Mouse (Mus musculus) testis, adult 2 months (tissue): ENCODE results near the gene Fam213a. TPM values are rescaled to one million over a fixed set of nuclear protein-coding genes. Genes with fewer than 3 reads are reported as not detected.

Source experiments
- H3K27ac ChIP-seq: fragments of 200-500 bp; 2 replicates; pipeline ENCODE4 v1.5.1; 2012; ENCODE audit warnings: low read depth, low read length; ENCODE audit not compliant: control insufficient read depth, insufficient read depth
- H3K27me3 ChIP-seq: fragments of 200-500 bp; 2 replicates; pipeline ENCODE4 v1.6.1; 2012; ENCODE audit warnings: mild to moderate bottlenecking, low read length, moderate library complexity; ENCODE audit not compliant: control insufficient read depth, insufficient read depth
- H3K36me3 ChIP-seq: fragments of 200-500 bp; 2 replicates; pipeline ENCODE4 v1.6.1; 2012; ENCODE audit warnings: mild to moderate bottlenecking, low read length; ENCODE audit not compliant: control insufficient read depth, insufficient read depth
- H3K4me1 ChIP-seq: fragments of 200-500 bp; 2 replicates; pipeline ENCODE4 v1.6.1; 2012; ENCODE audit warnings: low read length; ENCODE audit not compliant: control insufficient read depth, insufficient read depth
- H3K4me3 ChIP-seq: fragments of 200-500 bp; 2 replicates; pipeline ENCODE4 v1.5.1; 2012; ENCODE audit warnings: low read depth, mild to moderate bottlenecking, low read length, moderate library complexity, mixed read lengths; ENCODE audit not compliant: control insufficient read depth
- CTCF ChIP-seq: fragments of 200-500 bp; IDR thresholded peaks from 2 replicates; pipeline ENCODE4 v1.5.1; 2012; ENCODE audit warnings: low read depth, mild to moderate bottlenecking, inconsistent platforms, low read length, moderate library complexity; ENCODE audit not compliant: control insufficient read depth, insufficient read depth, insufficient replicate concordance
- POLR2A ChIP-seq: fragments of 200-500 bp; IDR thresholded peaks from 2 replicates; pipeline ENCODE4 v1.6.1; 2012; ENCODE audit warnings: low read depth, mild to moderate bottlenecking, inconsistent platforms, low read length, moderate library complexity; ENCODE audit not compliant: control insufficient read depth
- polyA plus RNA-seq: library from polyadenylated mRNA; depleted of rRNA; stranded (reverse); fragments of >200 nt; gene quantifications from 2 replicates; pipeline ENCODE4 v1.2.3, GENCODE M21; 2012

Fam213a gene
- polyA plus RNA-seq, 1 experiment = 45.1 TPM

- no peaks in the 10 kb centered on the region for H3K36me3 ChIP-seq
- H3K4me3 ChIP-seq = no peak overlapping the region
- TF ChIP-seq CTCF (no peak), POLR2A (no peak)
- H3K27me3 ChIP-seq = no peaks in the 10 kb centered on the region
- no peak overlapping the region for H3K27ac ChIP-seq
- peaks cover 2% of the 10 kb centered on the region; the same call in 1 of the 2 replicates for H3K4me1 ChIP-seq
Observed at GRCm38 (mm10) chr14:40955596-40956251, 57.9 kb downstream of the Fam213a start.

GRCm38 (mm10) chr14:40955146-40955545 lies 58.4 kb downstream of the Fam213a start:
- Histone ChIP-seq H3K27me3 (no peaks in the 10 kb centered on the region), H3K4me1 (peaks cover 2% of the 10 kb centered on the region; the same call in 1 of the 2 replicates), H3K36me3 (no peaks in the 10 kb centered on the region), H3K27ac (no peak overlapping the region), H3K4me3 (no peak overlapping the region)
- TF ChIP-seq CTCF (no peak), POLR2A (no peak)

- no peaks in the 10 kb centered on the region for H3K27me3 ChIP-seq
- H3K27ac ChIP-seq = no peak overlapping the region
- H3K4me1 ChIP-seq = no peaks in the 10 kb centered on the region
- H3K36me3 ChIP-seq = no peaks in the 10 kb centered on the region
- TF ChIP-seq POLR2A (no peak), CTCF (no peak)
- H3K4me3 ChIP-seq = no peak overlapping the region
Observed at GRCm38 (mm10) chr14:40953381-40953780, 60.2 kb downstream of the Fam213a start.

GRCm38 (mm10) chr14:40952715-40953114 lies 60.9 kb downstream of the Fam213a start:
- Histone ChIP-seq H3K27me3 (no peaks in the 10 kb centered on the region), H3K4me3 (no peak overlapping the region), H3K27ac (no peak overlapping the region), H3K36me3 (no peaks in the 10 kb centered on the region), H3K4me1 (no peaks in the 10 kb centered on the region)
- TF ChIP-seq CTCF (no peak), POLR2A (no peak)

GRCm38 (mm10) chr14:40952301-40952700 lies 61.3 kb downstream of the Fam213a start:
- H3K4me3 ChIP-seq = no peak overlapping the region
- no peaks in the 10 kb centered on the region for H3K36me3 ChIP-seq
- no peak overlapping the region for H3K27ac ChIP-seq
- no peaks in the 10 kb centered on the region for H3K27me3 ChIP-seq
- no peaks in the 10 kb centered on the region for H3K4me1 ChIP-seq
- TF ChIP-seq POLR2A (no peak), CTCF (no peak)

DNA sequence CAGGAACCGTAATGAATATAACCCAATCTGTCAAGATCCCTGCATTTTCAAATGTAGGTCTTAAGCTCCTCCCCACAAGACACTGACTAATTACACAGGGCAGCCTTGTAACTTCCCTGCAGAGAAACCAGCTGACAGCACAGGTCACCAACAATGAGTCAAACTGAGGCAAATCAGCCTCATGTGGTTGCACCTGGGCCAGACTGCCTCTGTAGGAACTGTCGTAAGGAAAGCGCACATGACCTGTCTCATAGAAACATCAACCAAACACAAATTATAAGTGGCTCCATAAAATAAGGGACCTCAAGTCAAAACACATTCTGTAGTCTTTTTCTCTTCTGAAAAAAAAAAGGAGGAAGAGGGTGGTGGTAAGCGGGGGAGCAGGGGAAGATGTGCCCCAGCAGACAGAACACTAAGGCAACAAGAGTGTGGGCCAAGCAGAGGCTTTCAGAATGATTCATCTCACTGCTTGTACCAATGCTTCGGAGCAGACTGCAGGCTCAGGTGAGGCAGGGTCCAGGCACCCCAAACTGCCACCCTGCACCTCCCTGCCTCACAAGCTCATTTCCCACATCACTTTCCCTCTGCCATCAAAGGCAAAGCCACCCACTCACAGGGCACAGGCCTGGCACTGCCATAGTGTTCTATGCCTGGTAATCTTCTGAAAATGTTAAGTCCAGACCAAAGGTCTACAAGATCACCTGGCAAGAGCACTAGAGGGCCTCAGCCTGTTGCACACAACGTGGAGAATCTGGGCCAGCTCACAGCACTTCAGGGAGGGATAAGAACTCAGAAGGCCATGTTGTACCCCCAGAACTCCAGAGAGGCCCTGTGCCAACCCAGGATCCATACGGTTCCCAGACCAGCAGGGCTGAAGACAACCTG lies 63.6 kb downstream of the Fam213a start:
- Histone ChIP-seq H3K36me3 (no peaks in the 10 kb centered on the region), H3K4me3 (no peak overlapping the region), H3K27me3 (no peaks in the 10 kb centered on the region), H3K4me1 (no peaks in the 10 kb centered on the region), H3K27ac (no peak overlapping the region)
- no peak for TF ChIP-seq CTCF
- TF ChIP-seq POLR2A = no peak

DNA sequence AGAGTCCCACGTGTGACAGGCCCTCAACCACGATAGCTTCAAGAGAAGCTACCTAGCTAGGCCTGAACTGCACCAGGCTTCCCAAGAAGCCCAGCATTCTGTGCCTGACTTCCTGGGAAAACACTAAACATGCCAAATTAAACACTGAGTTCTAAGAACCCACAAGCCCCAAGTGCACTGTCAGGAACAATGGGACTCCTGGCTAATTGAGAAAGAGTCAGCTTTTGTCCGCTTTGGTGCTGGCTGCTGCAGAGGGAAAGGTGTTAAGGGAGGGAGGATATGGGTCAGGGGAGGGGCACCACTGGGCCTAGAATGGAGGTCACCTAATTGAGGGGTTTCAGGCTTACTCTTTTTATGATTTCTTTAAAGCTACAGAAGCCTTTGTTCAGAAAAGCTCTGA lies 64.5 kb downstream of the Fam213a start:
- Histone ChIP-seq H3K4me1 (no peaks in the 10 kb centered on the region), H3K4me3 (no peak overlapping the region), H3K27me3 (no peaks in the 10 kb centered on the region), H3K36me3 (no peaks in the 10 kb centered on the region), H3K27ac (no peak overlapping the region)
- TF ChIP-seq CTCF (no peak), POLR2A (no peak)
